Mouse (Mus musculus): ENCODE data around the gene BC024978. TPM values are rescaled to one million over a fixed set of nuclear protein-coding genes. Genes with fewer than 3 reads are reported as not detected.
A peak's percentile ranks its signal among the peaks of the same experiment; 100 is the strongest.

The BC024978 gene
- total RNA-seq, 2 experiments from 2014 or later = 14.6 to 15.8 TPM

DNA sequence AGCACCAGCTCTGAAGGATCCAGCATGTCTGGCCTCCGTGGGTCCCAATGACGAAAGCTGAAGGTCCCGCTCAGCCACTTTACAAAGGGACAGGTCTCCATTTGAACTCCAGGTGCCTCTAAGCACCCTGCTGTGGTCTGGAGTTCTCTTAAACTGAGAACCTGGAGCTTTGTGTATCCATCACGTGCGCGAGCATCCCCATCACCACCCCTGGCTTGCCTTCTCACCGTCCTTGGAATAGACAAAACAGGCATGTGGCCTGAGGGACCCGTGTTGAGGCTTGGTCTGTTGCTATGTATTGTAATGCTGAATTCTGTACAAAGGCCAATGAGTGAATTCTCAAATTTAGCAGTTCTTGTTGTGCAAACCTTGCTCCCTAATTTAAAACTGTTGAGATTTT is 3.2 kb downstream of the BC024978 start:
- no peak for TF ChIP-seq CTCF (IDR thresholded peaks at IDR 0.05)
- no peak overlapping the region for H3K4me3 ChIP-seq
- DNase-seq = no peak
- peak overlapping the region; percentile 100 for H3K27ac ChIP-seq
- intact Hi-C loops (cut with DNase I) = loop anchor here (5.0 kb wide), 1 partner anchor 36 kb away; no protein-coding TSS in a partner anchor

DNA sequence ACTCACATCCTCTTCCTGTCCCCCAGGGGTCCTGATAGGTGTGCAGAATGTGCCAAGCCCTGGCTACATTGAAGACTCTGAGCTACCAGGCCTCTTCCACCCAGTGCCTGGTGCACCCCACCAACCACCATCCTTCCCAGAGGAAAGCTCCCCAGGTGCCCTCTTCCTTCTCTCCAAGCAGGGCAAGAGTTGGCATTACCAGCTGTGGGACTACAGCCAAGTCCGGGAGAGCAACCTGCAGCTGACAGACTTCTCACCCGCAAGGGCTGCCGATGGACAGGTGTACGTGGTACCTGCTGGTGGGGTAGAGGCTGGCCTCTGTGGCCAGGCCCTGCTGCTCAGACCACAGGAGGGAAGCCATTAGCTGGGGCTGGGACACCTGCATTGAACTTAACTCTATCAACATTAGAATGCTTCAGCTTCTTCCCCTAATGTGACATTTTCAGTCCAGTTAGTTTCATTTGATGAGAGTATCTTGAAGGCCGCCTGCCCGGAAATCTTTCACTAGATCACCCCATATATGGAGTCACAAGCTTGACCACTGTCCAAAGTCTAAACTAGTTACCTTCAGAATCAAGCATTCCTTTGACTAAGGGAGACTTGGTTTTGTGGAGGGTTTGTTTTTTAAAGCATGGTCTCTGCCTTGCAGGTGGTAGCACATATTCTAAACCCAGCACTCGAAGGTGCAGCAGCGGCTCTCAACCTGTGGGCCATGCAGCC is 8.3 kb downstream of the BC024978 start:
- intact Hi-C loops (cut with DNase I) = no loop called here
- DNase-seq = no peak
- no peak overlapping the region for H3K27ac ChIP-seq
- no peak overlapping the region for H3K4me3 ChIP-seq
- no peak for TF ChIP-seq CTCF (IDR thresholded peaks at IDR 0.05)

DNA sequence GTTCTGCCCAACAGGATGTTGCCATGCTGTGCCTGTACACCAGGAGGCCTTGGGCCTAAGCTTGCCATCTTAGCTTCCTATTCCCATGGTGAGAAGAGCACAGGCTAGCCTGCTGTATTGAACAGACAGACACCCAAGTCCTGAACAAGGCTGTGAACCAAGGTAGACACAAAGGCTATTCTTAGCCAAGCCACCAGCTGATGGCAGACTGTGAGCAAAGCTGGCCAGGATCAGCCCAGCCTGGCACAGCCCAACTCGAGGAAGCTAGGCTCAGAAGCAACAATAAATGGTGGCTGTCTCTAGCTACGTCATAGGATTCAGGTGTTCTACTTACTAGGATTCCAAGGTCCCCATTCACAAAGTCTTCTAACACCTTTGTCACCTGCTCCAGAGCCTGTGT is 17.0 kb downstream of the BC024978 start:
- no peak for DNase-seq
- no peak for TF ChIP-seq CTCF (IDR thresholded peaks at IDR 0.05)
- intact Hi-C loops (cut with DNase I) = no loop called here

DNA sequence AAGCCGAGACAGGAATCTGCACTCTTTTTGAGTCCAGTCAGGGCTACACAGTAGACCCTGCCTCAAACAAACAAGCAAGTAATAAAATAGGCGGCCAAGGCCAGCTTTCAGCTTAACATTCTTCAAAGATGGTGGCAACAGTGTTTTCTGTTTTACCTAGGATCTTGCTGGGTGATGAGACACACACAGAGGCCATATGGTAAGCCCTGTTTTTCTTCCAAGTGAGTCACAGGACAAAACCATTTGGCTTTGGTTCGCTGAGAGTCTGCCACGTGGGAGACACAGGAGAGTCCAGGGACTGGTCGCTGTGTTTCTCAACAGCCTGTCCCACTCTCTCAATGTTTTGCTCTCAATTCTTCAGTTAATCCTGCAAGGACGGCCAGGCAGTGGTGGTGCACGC is 23.0 kb downstream of the BC024978 start:
- Histone ChIP-seq H3K27ac (no peak overlapping the region), H3K4me3 (no peak overlapping the region)
- TF ChIP-seq CTCF (IDR thresholded peaks at IDR 0.05) = no peak
- intact Hi-C loops (cut with DNase I) = no loop called here
- DNase-seq = no peak

More for the DNA sequence above, 17.0 kb downstream of the BC024978 start:
- Histone ChIP-seq H3K4me3 (no peak overlapping the region), H3K27ac (no peak overlapping the region)

DNA sequence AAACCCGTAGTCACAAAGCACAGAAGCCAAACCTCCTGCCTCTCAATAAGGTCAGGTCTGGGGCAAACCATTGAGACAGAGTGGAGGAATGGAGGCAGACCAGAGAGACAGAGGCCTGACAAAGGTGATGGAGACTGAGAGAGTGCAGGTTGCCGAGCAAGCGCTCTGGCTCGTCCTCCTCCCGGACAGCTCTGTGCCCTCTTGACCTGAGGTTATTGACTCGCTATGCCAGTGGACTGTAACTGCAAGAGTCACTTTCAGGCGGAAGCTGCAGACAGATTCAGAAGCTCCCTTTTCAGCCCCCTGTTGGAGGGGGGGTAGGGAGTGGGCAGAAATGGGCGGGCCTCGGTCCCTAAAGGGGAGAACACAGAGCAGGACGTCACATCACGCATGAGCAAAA is 24.4 kb downstream of the BC024978 start:
- no peak for TF ChIP-seq CTCF (IDR thresholded peaks at IDR 0.05)
- intact Hi-C loops (cut with DNase I) = no loop called here
- DNase-seq = no peak
- Histone ChIP-seq H3K27ac (no peak overlapping the region), H3K4me3 (no peak overlapping the region)

DNA sequence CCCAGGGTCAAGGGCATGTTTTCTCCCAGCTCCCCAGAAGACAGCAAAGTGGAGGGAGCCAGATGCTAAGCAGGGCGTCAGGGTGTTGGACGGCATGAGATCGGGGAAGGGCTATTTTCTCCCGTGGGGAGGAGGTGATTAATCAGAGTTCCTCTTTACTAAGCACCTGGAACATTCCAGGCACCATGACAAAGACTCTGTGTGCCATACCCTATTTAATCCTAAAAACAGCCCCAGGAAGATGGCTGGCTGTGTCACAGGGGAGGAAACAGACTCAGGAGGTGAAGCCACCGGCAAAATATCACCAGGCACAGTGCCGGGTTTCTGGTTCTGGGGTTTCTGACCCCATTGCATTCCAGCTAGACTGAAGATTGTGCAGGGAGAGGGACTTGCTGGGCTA is 26.4 kb downstream of the BC024978 start:
- no peak for DNase-seq
- no peak for TF ChIP-seq CTCF (IDR thresholded peaks at IDR 0.05)
- intact Hi-C loops (cut with DNase I) = no loop called here
- Histone ChIP-seq H3K4me3 (no peak overlapping the region), H3K27ac (peak overlapping the region; percentile 31; the same call in 1 of the 2 replicates)

DNA sequence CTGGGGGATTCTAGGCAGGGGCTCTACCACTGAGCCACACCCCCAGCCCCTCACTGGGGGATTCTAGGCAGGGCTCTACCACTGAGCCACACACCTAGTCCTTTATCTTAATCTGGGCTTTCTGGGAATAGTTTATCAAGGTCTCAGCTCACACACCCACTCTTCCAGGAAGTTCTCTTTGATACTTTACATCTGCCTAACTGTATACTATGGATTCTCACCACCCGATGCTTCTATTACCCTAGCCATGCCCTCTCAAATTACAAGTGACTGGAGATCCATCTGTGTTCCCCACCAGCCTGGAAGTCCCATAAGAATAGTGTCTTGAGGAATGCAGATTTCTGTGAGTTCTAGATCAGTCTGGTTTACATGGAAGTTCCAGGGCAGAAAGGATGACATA is 27.0 kb downstream of the BC024978 start:
- DNase-seq = no peak
- TF ChIP-seq CTCF (IDR thresholded peaks at IDR 0.05) = no peak
- Histone ChIP-seq H3K27ac (no peak overlapping the region), H3K4me3 (no peak overlapping the region)
- intact Hi-C loops (cut with DNase I) = no loop called here

DNA sequence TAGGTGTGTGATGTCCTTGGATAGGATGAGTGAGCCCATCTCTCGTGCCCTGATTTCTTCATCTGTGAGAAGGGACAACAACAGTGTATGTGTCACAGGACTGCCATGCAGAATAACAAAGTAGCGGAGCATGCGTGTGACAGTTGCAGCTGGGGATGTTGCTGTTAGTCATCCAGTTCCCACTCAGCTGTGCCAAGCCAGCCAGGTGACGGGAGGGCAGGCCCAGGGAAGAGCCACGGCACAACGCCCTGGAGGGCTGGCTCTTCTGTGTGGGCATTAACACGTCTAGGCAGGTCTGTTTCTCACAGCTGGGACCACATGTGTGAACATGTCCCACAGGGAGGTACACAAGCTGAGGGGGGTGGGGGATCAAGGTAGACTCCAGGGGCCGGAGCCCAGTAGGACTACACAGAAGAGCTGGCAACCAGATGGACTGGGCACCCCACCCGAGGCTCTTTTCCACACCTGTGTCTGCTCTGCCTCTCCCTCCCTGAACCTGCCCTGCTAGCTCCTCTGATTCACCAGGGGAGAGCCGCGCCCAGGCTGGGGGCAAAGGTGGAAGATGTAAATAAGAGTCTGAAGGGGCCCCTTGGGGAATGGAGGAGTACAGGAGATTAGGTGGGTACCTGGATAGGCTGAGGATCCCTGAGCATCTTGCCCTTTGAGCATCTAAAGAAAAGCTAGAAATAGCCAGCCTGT is 29.4 kb downstream of the BC024978 start:
- no peak for TF ChIP-seq CTCF (IDR thresholded peaks at IDR 0.05)
- intact Hi-C loops (cut with DNase I) = no loop called here

DNA sequence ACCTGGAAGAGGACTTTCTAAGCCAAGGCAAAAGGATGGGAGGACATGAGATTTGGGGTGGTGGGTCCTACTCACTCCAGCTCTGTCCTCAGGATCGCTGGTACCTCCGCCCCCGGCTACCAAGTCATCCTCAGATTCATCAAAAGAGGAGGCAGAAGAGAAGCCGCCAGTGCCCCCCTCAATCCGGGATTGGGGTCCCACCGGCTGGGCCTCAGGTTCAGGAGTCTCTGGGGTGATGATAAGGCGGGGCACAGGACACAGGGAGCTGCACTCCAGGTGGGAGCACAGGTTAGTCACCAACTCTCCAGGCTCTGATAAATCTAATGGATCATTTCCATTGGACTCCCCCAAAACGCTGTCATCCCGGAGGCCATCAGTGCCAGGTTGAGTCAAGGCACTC is 31.7 kb downstream of the BC024978 start:
- TF ChIP-seq CTCF (IDR thresholded peaks at IDR 0.05) = no peak
- Histone ChIP-seq H3K4me3 (peak overlapping the region; percentile 85), H3K27ac (peak overlapping the region; percentile 95)
- DNase-seq = no peak
- intact Hi-C loops (cut with DNase I) = no loop called here

More for the DNA sequence above, 29.4 kb downstream of the BC024978 start:
- Histone ChIP-seq H3K4me3 (peak overlapping the region; percentile 49), H3K27ac (peak overlapping the region; percentile 71)
- peak; percentile 66 for DNase-seq

DNA sequence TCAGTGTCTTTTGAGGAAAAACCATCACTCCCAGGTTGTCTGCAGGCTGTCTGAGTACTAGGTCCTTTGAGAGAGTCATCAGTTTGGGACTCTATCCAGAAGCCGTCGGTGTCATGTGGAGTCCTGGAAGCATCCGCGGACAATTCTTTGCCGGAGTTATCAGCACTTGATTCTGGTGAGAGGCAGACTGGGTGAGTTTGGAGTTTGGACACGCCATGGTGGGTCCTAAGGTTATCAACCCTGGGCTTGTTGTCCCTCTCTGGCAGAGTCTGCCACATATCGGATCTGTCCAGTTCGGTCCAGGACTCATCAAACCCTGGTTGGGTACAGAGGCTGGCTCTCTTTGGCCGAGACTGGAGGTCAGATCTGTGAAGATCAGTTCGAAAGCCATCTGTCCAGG is 32.1 kb downstream of the BC024978 start:
- DNase-seq = no peak
- no peak for TF ChIP-seq CTCF (IDR thresholded peaks at IDR 0.05)
- peak overlapping the region; percentile 95 for H3K27ac ChIP-seq
- peak overlapping the region; percentile 85 for H3K4me3 ChIP-seq
- intact Hi-C loops (cut with DNase I) = loop anchor here (2.0 kb wide), 1 partner anchor 31 kb away; the partner anchor contains the start of gene Snrpa

DNA sequence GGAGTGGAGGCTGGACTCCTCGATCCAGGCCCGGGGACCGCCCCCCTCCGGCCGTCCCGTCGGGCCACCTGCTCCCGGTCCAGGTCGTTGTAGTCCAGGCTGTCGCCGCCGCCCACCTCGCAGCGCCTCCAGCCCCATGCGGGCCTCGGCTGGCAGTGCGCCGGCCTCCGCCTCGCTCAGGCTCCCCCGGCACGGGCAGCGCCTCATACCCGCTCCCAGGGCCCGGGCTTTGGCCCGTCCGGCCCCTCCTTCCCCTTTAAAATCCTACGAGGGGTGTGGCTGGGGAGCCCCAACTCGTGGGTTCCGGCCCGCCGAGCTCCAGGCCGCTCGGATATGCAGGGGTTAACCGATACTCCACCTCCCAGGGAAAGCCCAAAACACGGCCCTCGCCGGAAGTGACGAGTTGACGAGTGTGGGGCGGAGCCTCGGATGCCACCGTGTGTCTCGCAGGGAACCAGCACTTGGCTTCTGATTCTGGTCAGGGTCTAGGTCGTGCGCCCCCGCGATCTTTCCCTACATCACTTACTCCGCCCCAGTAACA is 32.8 kb downstream of the BC024978 start, which contains the start of gene Itpkc:
TSS of gene Itpkc (minus strand) at position 381 of the 541 bp plus-strand sequence.
- DNase-seq = peak; percentile 94
- intact Hi-C loops (cut with DNase I) = loop anchor here (2.0 kb wide), 1 partner anchor 32 kb away; the partner anchor contains the start of gene Snrpa
- 0 out of 2 replicates have a peak, but pooled peaks have one; percentile 13 for TF ChIP-seq CTCF (IDR thresholded peaks at IDR 0.05)
- peak within 1 kb of the TSS; percentile 95 for H3K27ac ChIP-seq
- peak within 1 kb of the TSS; percentile 85 for H3K4me3 ChIP-seq

DNA sequence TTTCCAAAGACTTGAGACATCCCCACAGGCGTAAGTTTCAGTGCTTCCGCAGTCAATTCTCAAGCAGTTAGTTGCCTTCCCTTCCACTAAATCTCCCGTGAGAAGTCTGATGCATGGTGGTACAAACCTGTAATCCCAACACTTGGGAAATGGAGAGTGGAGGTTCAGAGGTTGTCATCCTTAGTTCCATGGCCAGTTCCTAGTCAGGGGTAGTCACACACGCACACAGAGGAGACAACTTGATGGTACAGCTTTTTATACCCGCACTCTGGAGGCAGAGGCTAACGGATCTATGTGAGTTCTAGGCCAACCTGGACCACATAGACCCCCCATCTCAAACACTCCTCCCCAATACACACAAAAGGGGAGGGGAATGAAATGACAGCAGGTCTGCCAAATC is 33.3 kb downstream of the BC024978 start:
- intact Hi-C loops (cut with DNase I) = loop anchor here (2.0 kb wide), 1 partner anchor 32 kb away; the partner anchor contains the start of gene Snrpa
- no peak for TF ChIP-seq CTCF (IDR thresholded peaks at IDR 0.05)
- peak overlapping the region; percentile 85 for H3K4me3 ChIP-seq
- H3K27ac ChIP-seq = peak overlapping the region; percentile 95
- DNase-seq = no peak

DNA sequence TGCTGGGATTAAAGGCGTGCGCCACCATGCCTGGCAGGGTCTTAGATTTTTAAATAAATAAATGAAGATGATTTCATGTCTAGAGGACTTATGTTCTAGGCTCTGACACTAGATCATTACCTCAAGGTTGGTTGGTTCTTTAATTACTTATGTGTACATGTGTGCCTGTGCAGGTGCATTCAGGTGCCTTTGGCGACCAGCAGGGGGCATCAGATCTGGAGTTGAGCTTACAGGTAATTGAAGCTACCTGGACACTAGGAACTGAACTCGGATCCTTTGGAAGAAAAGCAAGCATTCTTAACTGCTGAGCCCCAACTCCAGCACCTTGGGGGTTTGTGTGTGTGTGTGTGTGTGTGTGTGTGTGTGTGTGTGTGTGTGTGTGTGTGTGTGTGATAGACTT is 35.2 kb downstream of the BC024978 start:
- DNase-seq = no peak
- H3K27ac ChIP-seq = no peak overlapping the region
- H3K4me3 ChIP-seq = no peak overlapping the region
- TF ChIP-seq CTCF (IDR thresholded peaks at IDR 0.05) = peak; percentile 31; the same call in 1 of the 2 replicates
- intact Hi-C loops (cut with DNase I) = loop anchor here (1.0 kb wide), 1 partner anchor 27 kb away; no protein-coding TSS in a partner anchor
